Mouse (Mus musculus) limb, embryonic 11.5 days (tissue): ENCODE measurements around the gene Muc3. TPM values are rescaled to one million over a fixed set of nuclear protein-coding genes. Genes with fewer than 3 reads are reported as not detected.

Source experiments
- ATAC-seq: fragments of 200-750 bp; cut with Nextera tagmentation; 2 replicates; pipeline ENCODE4 v1.8.0; 2017; ENCODE audit warnings: low read depth; ENCODE audit not compliant: insufficient number of reproducible peaks, low FRiP score, low TSS enrichment
- DNase-seq: peaks from one replicate; pipeline ENCODE4 v3.0.0-alpha.2; 2015; ENCODE audit warnings: low spot score
- H3K27ac ChIP-seq: fragments of 300-500 bp; sonication (generic); replicated peaks from 2 replicates; pipeline ENCODE4 v1.5.1; 2014; ENCODE audit warnings: low read depth, mild to moderate bottlenecking, low read length
- H3K27me3 ChIP-seq: fragments of 300-500 bp; sonication (generic); 2 replicates; pipeline ENCODE4 v1.6.1; 2014; ENCODE audit warnings: mild to moderate bottlenecking, low read length, mixed read lengths; ENCODE audit not compliant: control insufficient read depth, insufficient read depth
- H3K36me3 ChIP-seq: fragments of 300-500 bp; sonication (generic); 2 replicates; pipeline ENCODE4 v1.6.1; 2014; ENCODE audit warnings: mild to moderate bottlenecking, low read length, moderate library complexity, mixed read lengths; ENCODE audit not compliant: control insufficient read depth, insufficient read depth
- H3K4me1 ChIP-seq: fragments of 300-500 bp; sonication (generic); 2 replicates; pipeline ENCODE4 v1.6.1; 2014; ENCODE audit warnings: low read length, mixed read lengths; ENCODE audit not compliant: control insufficient read depth, insufficient read depth
- H3K4me2 ChIP-seq: fragments of 300-500 bp; sonication (generic); 2 replicates; pipeline ENCODE4 v1.6.1; 2014; ENCODE audit warnings: low read depth, mild to moderate bottlenecking, moderate library complexity; ENCODE audit not compliant: severe bottlenecking
- H3K4me3 ChIP-seq: fragments of 300-500 bp; sonication (generic); 2 replicates; pipeline ENCODE4 v1.5.1; 2014; ENCODE audit warnings: low read depth, low read length
- H3K9ac ChIP-seq: fragments of 300-500 bp; sonication (generic); 2 replicates; pipeline ENCODE4 v1.6.1; 2014; ENCODE audit warnings: mild to moderate bottlenecking, low read length
- H3K9me3 ChIP-seq: fragments of 300-500 bp; sonication (generic); 2 replicates; pipeline ENCODE4 v1.6.1; 2016; ENCODE audit warnings: low read length; ENCODE audit not compliant: control insufficient read depth
- WGBS: fragments of 180-500 bp; shearing (Covaris S2); extraction: QIAGEN DNeasy Blood & Tissue Kit; methylation state at CpG from one replicate; pipeline ENCODE4 v1.1.7; 2014; 5-methylcytosine and 5-hydroxymethylcytosine counted together
- polyA plus RNA-seq: library from polyadenylated mRNA; unstranded; fragments of >200 nt; fragmentation: Nextera tagmentation; extraction: Ambion mirVana; gene quantifications from 2 replicates; pipeline ENCODE4 v1.2.1, GENCODE M21; 2014

Gene Muc3
- polyA plus RNA-seq, 1 experiment from 2014 or later: not detected

DNA sequence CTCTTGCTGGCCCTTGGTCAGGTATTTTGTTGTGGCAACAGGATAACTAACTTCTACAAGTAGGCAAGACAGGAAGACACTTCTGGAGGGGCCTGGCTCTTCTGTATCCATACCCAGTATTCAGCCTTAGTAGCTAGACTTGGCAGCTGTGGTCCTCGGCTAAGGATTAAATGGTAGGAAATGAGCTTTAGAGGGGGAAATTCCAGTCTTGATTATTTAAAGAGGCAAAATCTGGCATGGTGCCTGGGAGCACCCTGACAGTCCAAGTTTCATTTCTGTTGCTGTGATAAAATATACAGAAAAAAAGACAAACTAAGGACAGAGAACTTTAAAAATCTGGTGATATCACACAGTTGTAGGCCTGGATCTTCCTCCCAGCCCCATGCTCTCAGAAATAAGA is 53.1 kb downstream of the Muc3 start:
- no peaks in the 10 kb centered on the region for H3K27me3 ChIP-seq
- ATAC-seq (no peak), DNase-seq (no peak)
- no peaks in the 10 kb centered on the region for H3K4me1 ChIP-seq
- no peak overlapping the region for H3K27ac ChIP-seq
- no peaks in the 10 kb centered on the region for H3K36me3 ChIP-seq
- H3K9me3 ChIP-seq: 0 out of 2 replicates have a peak, but pooled peaks cover 2% of the 10 kb centered on the region
- H3K4me3 ChIP-seq: no peak overlapping the region
- H3K4me2 ChIP-seq: no peak overlapping the region
- no peak overlapping the region for H3K9ac ChIP-seq
- 79% methylated on average over 1 of the region's 1 CpGs for WGBS

DNA sequence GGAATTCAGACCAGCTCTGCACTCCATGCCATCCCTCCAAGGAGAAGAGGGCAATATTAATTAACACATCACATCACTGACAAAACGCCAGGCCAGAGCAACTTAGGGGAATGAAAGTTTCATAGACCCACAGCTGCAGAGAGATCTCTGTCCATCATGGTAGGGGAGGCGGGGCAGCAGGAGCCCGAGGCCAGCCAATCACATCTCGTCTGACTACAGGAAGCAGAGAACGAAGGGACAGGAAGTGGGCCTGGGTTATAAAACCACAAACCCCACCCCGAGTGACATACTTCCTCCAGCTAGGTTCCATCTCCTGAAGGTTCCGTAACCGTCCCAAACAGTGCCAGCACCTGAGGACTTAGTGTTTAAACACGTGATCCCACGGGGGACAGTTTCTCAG is 54.0 kb downstream of the Muc3 start:
- DNase-seq (no peak), ATAC-seq (no peak)
- no peak overlapping the region for H3K9ac ChIP-seq
- 0 out of 2 replicates have a peak, but pooled peaks cover 2% of the 10 kb centered on the region for H3K9me3 ChIP-seq
- H3K4me1 ChIP-seq: no peaks in the 10 kb centered on the region
- WGBS: 85% methylated on average over 10 of the region's 10 CpGs
- H3K4me3 ChIP-seq: no peak overlapping the region
- no peak overlapping the region for H3K4me2 ChIP-seq
- H3K36me3 ChIP-seq: no peaks in the 10 kb centered on the region
- no peaks in the 10 kb centered on the region for H3K27me3 ChIP-seq
- H3K27ac ChIP-seq: no peak overlapping the region

DNA sequence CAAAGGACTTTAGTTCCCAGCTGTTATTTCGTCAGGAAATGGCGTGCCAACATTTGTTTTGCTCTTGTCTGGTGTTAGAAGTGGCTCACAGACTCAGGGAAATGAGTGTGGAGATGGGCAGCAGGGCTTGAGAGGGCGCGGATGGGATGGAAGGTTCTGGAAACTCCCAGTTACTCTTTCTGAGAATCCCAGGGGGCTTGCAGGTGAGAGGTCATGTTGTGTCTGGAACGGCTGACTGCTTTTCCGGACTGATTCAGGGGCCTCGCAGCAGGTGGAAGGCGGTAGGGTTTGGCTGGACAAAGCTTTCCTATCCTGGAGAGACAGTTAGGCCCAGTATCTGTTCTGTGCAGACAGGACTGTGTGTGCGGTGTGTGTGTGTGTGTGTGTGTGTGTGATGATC is 55.4 kb downstream of the Muc3 start:
- no peaks in the 10 kb centered on the region for H3K27me3 ChIP-seq
- H3K9ac ChIP-seq: no peak overlapping the region
- H3K9me3 ChIP-seq: 0 out of 2 replicates have a peak, but pooled peaks cover 2% of the 10 kb centered on the region
- 86% methylated on average over 9 of the region's 9 CpGs for WGBS
- DNase-seq: no peak
- no peak for ATAC-seq
- no peak overlapping the region for H3K4me2 ChIP-seq
- H3K36me3 ChIP-seq: no peaks in the 10 kb centered on the region
- no peaks in the 10 kb centered on the region for H3K4me1 ChIP-seq
- no peak overlapping the region for H3K4me3 ChIP-seq
- no peak overlapping the region for H3K27ac ChIP-seq

DNA sequence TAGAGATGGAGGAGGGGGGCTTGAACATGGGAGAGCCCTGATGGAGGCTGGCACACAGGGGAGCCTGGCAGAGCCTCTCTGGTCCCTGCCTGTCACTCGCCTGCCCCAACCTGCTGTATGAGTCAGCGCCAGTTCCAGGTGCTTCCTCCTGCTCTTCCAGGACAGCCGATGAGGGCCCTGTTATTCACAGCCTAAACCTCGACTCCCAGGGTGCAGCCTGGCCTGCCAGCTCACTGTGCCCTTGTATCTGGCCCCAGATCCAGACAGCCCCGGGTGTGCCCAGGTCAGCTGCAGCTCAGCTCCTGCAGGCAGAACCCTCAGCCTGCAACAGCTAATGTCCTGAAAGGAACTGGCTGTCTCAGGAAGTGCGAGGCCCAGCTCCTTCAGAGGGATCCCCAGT is 57.6 kb downstream of the Muc3 start:
- 69% methylated on average over 6 of the region's 6 CpGs for WGBS
- H3K4me3 ChIP-seq: no peak overlapping the region
- no peak overlapping the region for H3K27ac ChIP-seq

DNA sequence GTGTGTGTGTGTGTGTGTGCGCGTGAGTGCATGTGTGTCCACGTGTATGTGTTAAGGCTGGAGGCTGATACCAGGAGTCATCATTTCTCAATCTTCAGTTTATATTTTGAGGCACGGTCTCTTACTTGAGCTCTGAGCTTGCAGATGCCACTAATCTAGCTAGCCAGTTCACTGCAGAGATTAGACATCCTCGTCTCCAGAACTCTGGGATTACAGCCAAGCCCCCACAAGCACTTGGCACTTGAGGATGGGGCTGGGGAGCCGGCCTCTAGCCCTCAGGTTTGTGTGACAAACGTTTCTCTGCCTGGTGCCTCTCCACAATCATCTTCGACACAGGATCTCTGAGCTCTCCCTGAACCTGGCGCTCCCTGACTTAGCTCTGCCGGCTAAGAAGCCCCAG is 58.3 kb downstream of the Muc3 start:
- DNase-seq (no peak), ATAC-seq (no peak)
- H3K27ac ChIP-seq: no peak overlapping the region
- no peaks in the 10 kb centered on the region for H3K36me3 ChIP-seq
- no peaks in the 10 kb centered on the region for H3K4me1 ChIP-seq
- no peak overlapping the region for H3K4me3 ChIP-seq
- no peaks in the 10 kb centered on the region for H3K9me3 ChIP-seq
- H3K9ac ChIP-seq: no peak overlapping the region
- H3K27me3 ChIP-seq: no peaks in the 10 kb centered on the region
- 82% methylated on average over 10 of the region's 10 CpGs for WGBS
- no peak overlapping the region for H3K4me2 ChIP-seq

More for the DNA sequence above, 57.6 kb downstream of the Muc3 start:
- Histone ChIP-seq H3K9me3 (no peaks in the 10 kb centered on the region), H3K4me1 (no peaks in the 10 kb centered on the region), H3K27me3 (no peaks in the 10 kb centered on the region), H3K4me2 (no peak overlapping the region), H3K36me3 (no peaks in the 10 kb centered on the region), H3K9ac (no peak overlapping the region)
- ATAC-seq: no peak
- no peak for DNase-seq

DNA sequence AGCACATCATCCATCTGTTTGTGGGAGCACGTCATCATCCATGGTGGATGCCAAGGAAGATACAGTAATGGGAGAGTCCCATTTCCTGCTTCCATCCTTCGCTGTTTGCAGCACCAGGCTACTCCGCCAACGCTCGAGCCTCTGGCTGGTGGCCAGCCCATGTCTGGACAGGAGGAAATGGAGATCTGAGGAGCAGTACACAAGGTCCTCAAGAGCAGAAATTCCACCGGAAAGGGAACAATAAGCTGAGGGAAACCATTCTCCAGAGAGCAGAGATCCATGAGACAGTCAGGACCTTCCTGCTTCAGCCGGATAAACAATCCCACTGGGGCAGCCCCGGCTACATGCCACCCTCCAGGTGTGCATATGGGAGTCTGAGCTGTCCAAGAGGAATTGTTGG is 61.7 kb downstream of the Muc3 start:
- 96% methylated on average over 8 of the region's 8 CpGs for WGBS
- Histone ChIP-seq H3K9me3 (no peaks in the 10 kb centered on the region), H3K4me2 (no peak overlapping the region), H3K36me3 (no peaks in the 10 kb centered on the region), H3K4me3 (no peak overlapping the region), H3K9ac (no peak overlapping the region), H3K27ac (no peak overlapping the region), H3K4me1 (no peaks in the 10 kb centered on the region), H3K27me3 (no peaks in the 10 kb centered on the region)
- DNase-seq (no peak), ATAC-seq (no peak)

DNA sequence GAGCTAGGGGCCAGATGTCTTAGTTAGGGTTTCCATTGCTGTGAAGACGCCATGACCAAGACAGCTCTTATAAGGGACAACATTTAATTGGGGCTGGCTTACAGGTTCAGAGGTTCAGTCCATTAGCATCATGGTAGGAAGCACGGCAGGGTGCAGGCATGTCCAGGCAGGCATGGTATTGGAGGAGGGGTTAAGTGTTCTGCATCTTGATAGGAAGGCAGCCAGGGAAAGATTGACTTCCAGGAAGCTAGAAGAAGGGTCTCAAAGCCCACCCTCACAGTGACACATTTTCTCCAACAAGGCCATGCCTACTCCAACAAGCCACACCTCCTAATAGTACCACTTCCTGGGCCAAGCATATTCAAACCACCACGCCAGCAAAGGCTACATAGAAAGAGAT is 63.4 kb downstream of the Muc3 start:
- no peaks in the 10 kb centered on the region for H3K27me3 ChIP-seq
- DNase-seq (no peak), ATAC-seq (no peak)
- H3K4me3 ChIP-seq: no peak overlapping the region
- no peaks in the 10 kb centered on the region for H3K36me3 ChIP-seq
- WGBS: 76% methylated on average over 3 of the region's 3 CpGs
- no peaks in the 10 kb centered on the region for H3K9me3 ChIP-seq
- H3K4me1 ChIP-seq: no peaks in the 10 kb centered on the region
- H3K27ac ChIP-seq: no peak overlapping the region
- H3K4me2 ChIP-seq: no peak overlapping the region
- H3K9ac ChIP-seq: no peak overlapping the region

DNA sequence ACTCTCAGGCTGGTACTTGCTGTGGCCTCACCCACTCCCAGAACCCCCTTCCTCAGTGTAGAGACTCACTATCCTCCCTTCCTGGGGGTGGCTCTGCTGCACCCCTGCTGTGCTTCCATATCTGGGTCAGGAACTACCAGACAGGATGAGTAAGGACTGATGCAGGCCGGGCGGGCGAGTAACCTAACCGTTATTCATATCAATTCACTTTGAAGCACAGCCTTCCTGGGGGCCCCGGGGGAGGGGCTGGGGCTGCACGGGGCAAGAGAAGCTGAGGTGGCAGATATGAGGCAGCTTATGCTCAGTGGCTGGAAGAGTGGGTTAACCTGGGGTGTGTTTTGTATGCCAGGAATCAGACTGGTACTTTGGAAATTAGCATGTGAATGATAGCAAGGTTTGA is 64.1 kb downstream of the Muc3 start:
- Histone ChIP-seq H3K4me2 (no peak overlapping the region), H3K9me3 (no peaks in the 10 kb centered on the region), H3K4me3 (no peak overlapping the region), H3K27me3 (no peaks in the 10 kb centered on the region), H3K27ac (no peak overlapping the region), H3K4me1 (no peaks in the 10 kb centered on the region), H3K9ac (no peak overlapping the region), H3K36me3 (no peaks in the 10 kb centered on the region)
- no peak for DNase-seq
- WGBS: 86% methylated on average over 6 of the region's 6 CpGs
- ATAC-seq: no peak
